Mouse (Mus musculus): Measurements from ENCODE around the gene Tent5c.

Gene Tent5c

GRCm38 (mm10) chr3:100487046-100487445 lies 2.1 kb downstream of the Tent5c start:
- DNase-seq (ENCODE audit: low spot score), result no peak

- no peak for DNase-seq (ENCODE audit: low spot score)
Measured at GRCm38 (mm10) chr3:100485390-100486132, 3.6 kb downstream of the Tent5c start.

GRCm38 (mm10) chr3:100482971-100483610 lies 6.0 kb downstream of the Tent5c start:
- DNase-seq (ENCODE audit: low spot score), result no peak

- DNase-seq (ENCODE audit: low spot score), result no peak
Measured at GRCm38 (mm10) chr3:100482324-100482911, 6.7 kb downstream of the Tent5c start.

GRCm38 (mm10) chr3:100480251-100481005 lies 8.7 kb downstream of the Tent5c start:
- no peak for DNase-seq (ENCODE audit: low spot score)

GRCm38 (mm10) chr3:100474950-100475472 lies 14.1 kb downstream of the Tent5c start:
- DNase-seq (ENCODE audit: low spot score), result no peak

GRCm38 (mm10) chr3:100474536-100474935 lies 14.6 kb downstream of the Tent5c start:
- no peak for DNase-seq (ENCODE audit: low spot score)

GRCm38 (mm10) chr3:100473146-100473545 lies 16.0 kb downstream of the Tent5c start:
- peak; percentile 58 for DNase-seq (ENCODE audit: low spot score)

GRCm38 (mm10) chr3:100470902-100471301 lies 18.2 kb downstream of the Tent5c start:
- DNase-seq (ENCODE audit: low spot score), result no peak

- DNase-seq (ENCODE audit: low spot score), result no peak
Measured at GRCm38 (mm10) chr3:100470101-100470500, 19.0 kb downstream of the Tent5c start.

GRCm38 (mm10) chr3:100466551-100466950 lies 22.6 kb downstream of the Tent5c start:
- DNase-seq (ENCODE audit: low spot score), result no peak

GRCm38 (mm10) chr3:100464596-100464995 lies 24.5 kb downstream of the Tent5c start:
- DNase-seq (ENCODE audit: low spot score), result no peak

- no peak for DNase-seq (ENCODE audit: low spot score)
Measured at GRCm38 (mm10) chr3:100463959-100464265, 25.2 kb downstream of the Tent5c start.

- DNase-seq (ENCODE audit: low spot score), result no peak
Measured at GRCm38 (mm10) chr3:100463160-100463958, 25.8 kb downstream of the Tent5c start.

GRCm38 (mm10) chr3:100462235-100463083 lies 26.7 kb downstream of the Tent5c start:
- DNase-seq (ENCODE audit: low spot score), result peak; percentile 38

GRCm38 (mm10) chr3:100460510-100460909 lies 28.6 kb downstream of the Tent5c start:
- DNase-seq (ENCODE audit: low spot score), result no peak

GRCm38 (mm10) chr3:100443798-100444500 lies 45.2 kb downstream of the Tent5c start:
- DNase-seq (ENCODE audit: low spot score), result no peak

- no peak for DNase-seq (ENCODE audit: low spot score)
Measured at GRCm38 (mm10) chr3:100442499-100442898, 46.6 kb downstream of the Tent5c start.

GRCm38 (mm10) chr3:100440754-100441153 lies 48.4 kb downstream of the Tent5c start:
- DNase-seq (ENCODE audit: low spot score), result no peak

- peak; percentile 55 for DNase-seq (ENCODE audit: low spot score)
Measured at GRCm38 (mm10) chr3:100440009-100440408, 49.1 kb downstream of the Tent5c start.

Measured in ovary, adult 18-20 months (tissue).